Mouse (Mus musculus) intestine, postnatal 0 days (tissue): ENCODE data around the gene Shmt2. TPM values are rescaled to one million over a fixed set of nuclear protein-coding genes. Genes with fewer than 3 reads are reported as not detected.
A peak's percentile ranks its signal among the peaks of the same experiment; 100 is the strongest.

Experiments used
- ATAC-seq: fragments of 200-750 bp; cut with Nextera tagmentation; 2 replicates; pipeline ENCODE4 v1.8.0; 2017; ENCODE audit warnings: mild to moderate bottlenecking, moderate TSS enrichment, moderate library complexity
- H3K27ac ChIP-seq: fragments of 300-500 bp; sonication (generic); 2 replicates; pipeline ENCODE4 v1.5.1; 2014; ENCODE audit warnings: mild to moderate bottlenecking, low read depth, low read length, moderate library complexity
- H3K27me3 ChIP-seq: fragments of 300-500 bp; sonication (generic); replicated peaks from 2 replicates; pipeline ENCODE4 v1.6.1; 2014; ENCODE audit warnings: low read length, mixed read lengths; ENCODE audit not compliant: control insufficient read depth, insufficient read depth
- H3K36me3 ChIP-seq: fragments of 300-500 bp; sonication (generic); 2 replicates; pipeline ENCODE4 v1.6.1; 2014; ENCODE audit warnings: mild to moderate bottlenecking, moderate library complexity; ENCODE audit not compliant: control insufficient read depth, insufficient read depth
- H3K4me1 ChIP-seq: fragments of 300-500 bp; sonication (generic); replicated peaks from 2 replicates; pipeline ENCODE4 v1.6.1; 2014; ENCODE audit warnings: antibody characterized with exemption, low read length, mixed read lengths; ENCODE audit not compliant: control insufficient read depth, insufficient read depth
- H3K4me2 ChIP-seq: fragments of 300-500 bp; sonication (generic); replicated peaks from 2 replicates; pipeline ENCODE4 v1.6.1; 2014; ENCODE audit warnings: low read depth, mild to moderate bottlenecking, moderate library complexity
- H3K4me3 ChIP-seq: fragments of 300-500 bp; sonication (generic); 2 replicates; pipeline ENCODE4 v1.5.1; 2014; ENCODE audit warnings: low read depth, low read length
- H3K9ac ChIP-seq: fragments of 300-500 bp; sonication (generic); 2 replicates; pipeline ENCODE4 v1.6.1; 2014; ENCODE audit warnings: mild to moderate bottlenecking, low read depth, low read length
- H3K9me3 ChIP-seq: fragments of 300-500 bp; sonication (generic); 2 replicates; pipeline ENCODE4 v1.6.1; 2016; ENCODE audit warnings: mixed run types; ENCODE audit not compliant: control insufficient read depth
- CTCF ChIP-seq: sonication (generic); IDR thresholded peaks from 2 replicates; pipeline ENCODE4 v1.5.1; 2016; ENCODE audit warnings: low read depth, mild to moderate bottlenecking, control low read depth, antibody characterized with exemption, moderate library complexity
- WGBS: fragments of 180-500 bp; shearing (Covaris S2); extraction: QIAGEN DNeasy Blood & Tissue Kit; methylation state at CpG from one replicate; pipeline ENCODE4 v1.1.7; 2014; 5-methylcytosine and 5-hydroxymethylcytosine counted together
- polyA plus RNA-seq: library from polyadenylated mRNA; unstranded; fragments of >200 nt; fragmentation: Nextera tagmentation; extraction: Ambion mirVana; gene quantifications from 2 replicates; pipeline ENCODE4 v1.2.1, GENCODE M21; 2015

The Shmt2 gene
- polyA plus RNA-seq, 1 experiment from 2014 or later, result 26.2 TPM

DNA sequence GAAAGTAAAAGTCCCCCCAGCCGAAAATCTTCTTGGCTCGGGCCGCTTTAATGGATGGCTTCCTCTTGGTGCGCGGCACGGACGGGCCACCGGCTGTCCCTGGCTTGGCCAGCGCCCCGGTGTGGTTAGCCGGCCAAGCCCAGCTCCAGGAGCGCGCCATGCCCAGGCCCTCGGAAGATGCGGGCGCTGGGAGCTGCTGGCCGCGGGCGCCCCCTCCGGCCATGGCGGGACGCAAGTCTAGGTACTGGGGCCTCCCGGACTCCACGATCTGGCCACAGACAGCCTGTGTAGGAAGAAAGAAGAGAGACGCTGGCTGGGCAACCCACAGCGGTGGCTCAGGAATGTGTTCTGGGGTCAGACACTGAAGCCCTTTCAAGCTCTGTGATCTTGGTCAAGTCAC is 4.4 kb upstream of the Shmt2 start:
- peak overlapping the region; percentile 26 for H3K4me3 ChIP-seq
- peaks cover 7% of the 10 kb centered on the region; the same call in 1 of the 2 replicates for H3K4me1 ChIP-seq
- H3K27me3 ChIP-seq, result peaks cover 80% of the 10 kb centered on the region
- H3K4me2 ChIP-seq, result peak overlapping the region; percentile 56
- TF ChIP-seq CTCF, result peak; percentile 78
- peak; percentile 58; the same call in 1 of the 2 replicates for ATAC-seq
- H3K27ac ChIP-seq, result no peak overlapping the region
- no peaks in the 10 kb centered on the region for H3K9me3 ChIP-seq
- WGBS, result under 1% methylated on average over 26 of the region's 26 CpGs
- H3K9ac ChIP-seq, result no peak overlapping the region
- H3K36me3 ChIP-seq, result no peaks in the 10 kb centered on the region

DNA sequence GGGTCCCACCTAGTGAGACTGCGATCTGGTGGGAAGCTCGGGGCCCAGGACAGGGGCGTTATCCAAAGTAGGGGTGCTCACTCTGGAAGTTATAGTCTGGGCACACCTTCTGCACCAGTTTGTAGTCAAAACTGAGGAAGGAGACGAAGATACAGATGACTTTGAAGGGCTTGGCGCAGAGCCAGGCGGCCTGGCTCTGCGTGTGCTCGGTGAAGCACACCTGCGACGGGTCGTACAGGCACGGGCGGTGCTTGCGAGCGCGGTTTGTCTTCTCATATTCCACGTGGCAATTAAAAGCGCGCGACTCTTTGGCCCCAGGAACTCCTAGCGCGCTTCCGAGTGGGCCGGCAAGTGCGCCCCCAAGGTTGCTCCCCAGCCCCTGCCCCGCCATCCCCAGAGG is 3.8 kb upstream of the Shmt2 start:
- Histone ChIP-seq H3K9me3 (no peaks in the 10 kb centered on the region), H3K4me1 (peaks cover 7% of the 10 kb centered on the region; the same call in 1 of the 2 replicates), H3K27ac (no peak overlapping the region), H3K27me3 (peaks cover 74% of the 10 kb centered on the region), H3K4me2 (peak overlapping the region; percentile 56), H3K36me3 (no peaks in the 10 kb centered on the region), H3K4me3 (peak overlapping the region; percentile 26), H3K9ac (no peak overlapping the region)
- WGBS, result 3% methylated on average over 26 of the region's 26 CpGs
- no peak for ATAC-seq
- no peak for TF ChIP-seq CTCF

DNA sequence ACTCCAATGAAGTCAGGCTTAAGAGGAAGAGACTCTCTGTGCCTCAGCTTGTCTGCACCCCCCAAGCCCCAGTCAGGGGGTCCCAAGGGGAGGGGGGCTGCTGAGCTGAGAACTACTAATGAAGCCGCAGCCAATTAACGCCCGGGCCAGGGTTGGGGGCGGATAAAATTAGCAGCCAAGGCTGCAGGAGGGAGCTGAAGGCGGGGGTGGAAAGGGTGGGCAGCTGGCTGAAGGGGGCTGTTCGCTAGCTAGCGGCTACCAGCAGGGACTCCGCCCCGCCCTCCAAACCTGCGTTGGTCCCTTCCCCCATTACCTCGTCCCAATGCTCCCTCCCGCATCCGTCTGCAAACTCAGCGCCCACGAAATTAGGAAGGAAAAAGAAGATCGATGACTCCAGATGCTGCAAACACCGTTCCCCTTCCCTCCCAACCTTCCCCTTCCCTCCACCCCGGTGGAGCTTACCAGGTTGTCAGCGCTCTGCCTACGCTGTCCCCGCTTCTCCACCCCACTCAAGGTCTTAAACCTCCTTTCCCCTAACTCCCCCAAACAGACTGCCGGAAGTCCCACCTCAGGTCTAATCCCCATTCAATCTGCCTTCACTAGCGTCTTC is 2.5 kb upstream of the Shmt2 start:
- no peak overlapping the region for H3K27ac ChIP-seq
- no peak overlapping the region for H3K9ac ChIP-seq
- H3K27me3 ChIP-seq, result peaks cover 61% of the 10 kb centered on the region
- H3K9me3 ChIP-seq, result no peaks in the 10 kb centered on the region
- TF ChIP-seq CTCF, result no peak
- ATAC-seq, result no peak
- H3K4me2 ChIP-seq, result no peak overlapping the region
- no peak overlapping the region for H3K4me3 ChIP-seq
- H3K4me1 ChIP-seq, result peaks cover 7% of the 10 kb centered on the region; the same call in 1 of the 2 replicates
- 9% methylated on average over 23 of the region's 23 CpGs for WGBS
- no peaks in the 10 kb centered on the region for H3K36me3 ChIP-seq

DNA sequence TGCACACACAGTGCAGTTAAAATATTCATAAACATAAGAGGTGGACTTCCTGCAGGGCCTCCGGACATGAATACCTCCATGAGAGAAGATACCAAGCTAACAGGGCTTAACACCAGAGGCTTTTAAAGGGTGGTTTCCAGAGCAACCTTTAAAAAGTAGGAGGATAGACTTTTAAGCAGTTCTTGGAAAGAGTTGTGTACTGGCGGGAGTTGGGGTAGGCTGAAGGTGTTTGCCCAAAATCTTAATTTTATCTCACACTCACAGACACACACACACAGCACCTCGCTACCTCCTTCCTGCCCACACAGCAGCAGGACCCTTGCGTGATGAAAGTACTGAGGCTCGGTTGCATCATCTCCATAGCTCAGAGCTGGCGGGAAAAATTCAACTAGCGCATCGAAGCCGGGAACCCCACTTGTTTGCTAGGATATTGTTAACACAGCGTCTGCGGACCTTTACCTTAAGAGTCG is 598 bp downstream of the Shmt2 start:
- Histone ChIP-seq H3K9me3 (no peaks in the 10 kb centered on the region), H3K4me1 (peaks cover 13% of the 10 kb centered on the region; the same call in 1 of the 2 replicates), H3K27ac (no peak overlapping the region), H3K9ac (0 out of 2 replicates have a peak overlapping the region, but pooled peaks have one; percentile 26), H3K27me3 (peaks cover 31% of the 10 kb centered on the region), H3K4me3 (peak overlapping the region; percentile 56), H3K4me2 (peak overlapping the region; percentile 85), H3K36me3 (peaks cover 18% of the 10 kb centered on the region)
- 0 out of 2 replicates have a peak, but pooled peaks have one; percentile 3 for ATAC-seq
- 2% methylated on average over 12 of the region's 12 CpGs for WGBS
- TF ChIP-seq CTCF, result no peak

DNA sequence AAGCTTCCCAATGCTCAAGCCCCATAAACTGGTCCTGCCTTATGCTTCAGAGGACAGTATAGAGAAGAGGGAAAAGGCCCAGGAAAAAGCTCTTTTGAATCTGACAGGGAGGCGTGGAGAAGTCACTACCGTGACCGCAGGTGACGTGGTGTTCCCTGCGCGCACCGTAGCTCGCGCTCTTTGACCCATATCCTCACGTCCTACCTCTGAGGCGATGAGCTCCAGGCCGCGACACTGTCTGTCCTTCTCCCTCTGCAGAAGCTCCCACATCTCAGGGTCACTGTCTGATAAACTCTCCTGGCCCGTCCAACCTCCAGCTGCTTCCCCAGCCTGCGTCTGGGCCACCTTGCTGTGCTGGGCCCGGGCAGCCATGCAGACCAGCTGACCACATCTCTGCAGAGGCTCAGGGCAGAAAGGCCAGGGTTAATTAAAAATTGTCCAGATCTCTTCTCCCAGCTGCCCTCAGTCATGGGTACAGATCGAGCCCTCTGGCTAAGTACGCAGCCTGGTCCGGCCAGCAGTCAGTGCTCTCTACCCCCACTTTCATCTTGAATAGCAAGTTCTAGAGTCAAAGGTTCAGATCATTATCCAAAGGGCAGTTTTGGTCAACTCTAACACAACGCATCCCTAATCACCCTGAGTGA is 1.4 kb downstream of the Shmt2 start:
- no peak overlapping the region for H3K9ac ChIP-seq

DNA sequence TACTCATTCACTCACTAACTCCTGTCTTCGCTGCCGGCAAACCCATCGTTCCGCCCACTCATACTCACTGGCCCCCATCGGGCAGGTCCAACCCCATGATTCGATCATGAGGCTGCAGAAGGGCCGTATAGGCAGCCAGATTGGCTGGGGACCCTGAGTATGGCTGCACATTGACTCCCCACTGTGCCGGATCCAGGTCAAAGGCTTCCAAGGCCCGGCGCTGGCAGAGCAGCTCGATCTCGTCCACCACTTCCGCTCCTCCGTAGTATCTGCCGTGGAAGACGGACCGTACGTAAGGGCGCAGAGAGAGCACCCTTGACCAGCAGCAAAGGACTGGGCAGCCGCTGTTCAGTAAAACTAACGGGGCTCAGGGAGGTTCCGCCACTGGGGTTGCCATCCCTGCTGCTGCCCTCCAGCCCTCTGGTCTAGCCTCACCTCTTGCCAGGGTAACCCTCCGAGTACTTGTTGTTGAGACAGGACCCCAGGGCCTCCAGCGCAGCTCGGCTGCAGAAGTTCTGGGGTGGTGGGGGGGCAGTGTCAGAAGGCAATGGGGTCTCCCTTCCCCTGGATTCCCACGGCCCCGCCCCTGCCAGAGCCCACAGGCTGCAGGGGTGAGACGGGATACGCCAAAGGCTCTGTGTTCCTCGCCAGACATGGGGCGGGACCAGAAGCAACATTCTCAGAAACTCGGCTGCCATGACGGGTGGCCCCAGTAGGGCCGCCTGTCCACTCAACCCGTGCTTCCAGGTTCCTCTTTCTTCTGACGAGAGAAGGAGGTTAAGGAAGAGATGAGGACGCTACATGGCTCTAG is 2.1 kb downstream of the Shmt2 start:
- Histone ChIP-seq H3K4me2 (no peak overlapping the region), H3K4me1 (0 out of 2 replicates have a peak, but pooled peaks cover 18% of the 10 kb centered on the region)
- 93% methylated on average over 36 of the region's 37 CpGs for WGBS

More for the DNA sequence above, 1.4 kb downstream of the Shmt2 start:
- no peak for TF ChIP-seq CTCF
- Histone ChIP-seq H3K36me3 (peaks cover 18% of the 10 kb centered on the region), H3K4me1 (0 out of 2 replicates have a peak, but pooled peaks cover 16% of the 10 kb centered on the region), H3K27ac (no peak overlapping the region), H3K9me3 (no peaks in the 10 kb centered on the region), H3K27me3 (peaks cover 23% of the 10 kb centered on the region), H3K4me2 (peak overlapping the region; percentile 85), H3K4me3 (peak overlapping the region; percentile 56)
- no peak for ATAC-seq
- WGBS, result 71% methylated on average over 20 of the region's 20 CpGs

More for the DNA sequence above, 2.1 kb downstream of the Shmt2 start:
- Histone ChIP-seq H3K9me3 (no peaks in the 10 kb centered on the region), H3K27me3 (peaks cover 15% of the 10 kb centered on the region), H3K36me3 (peaks cover 18% of the 10 kb centered on the region), H3K9ac (no peak overlapping the region), H3K27ac (no peak overlapping the region), H3K4me3 (no peak overlapping the region)
- TF ChIP-seq CTCF, result no peak
- no peak for ATAC-seq
